Mouse (Mus musculus): Measurements from ENCODE around the gene Gm43064. TPM values are rescaled to one million over a fixed set of nuclear protein-coding genes. Genes with fewer than 3 reads are reported as not detected.
A peak's percentile ranks its signal among the peaks of the same experiment; 100 is the strongest.

Gene Gm43064
- not detected in 2 replicates for polyA plus RNA-seq (2015; fragmentation: Nextera tagmentation; extraction: Ambion mirVana)

DNA sequence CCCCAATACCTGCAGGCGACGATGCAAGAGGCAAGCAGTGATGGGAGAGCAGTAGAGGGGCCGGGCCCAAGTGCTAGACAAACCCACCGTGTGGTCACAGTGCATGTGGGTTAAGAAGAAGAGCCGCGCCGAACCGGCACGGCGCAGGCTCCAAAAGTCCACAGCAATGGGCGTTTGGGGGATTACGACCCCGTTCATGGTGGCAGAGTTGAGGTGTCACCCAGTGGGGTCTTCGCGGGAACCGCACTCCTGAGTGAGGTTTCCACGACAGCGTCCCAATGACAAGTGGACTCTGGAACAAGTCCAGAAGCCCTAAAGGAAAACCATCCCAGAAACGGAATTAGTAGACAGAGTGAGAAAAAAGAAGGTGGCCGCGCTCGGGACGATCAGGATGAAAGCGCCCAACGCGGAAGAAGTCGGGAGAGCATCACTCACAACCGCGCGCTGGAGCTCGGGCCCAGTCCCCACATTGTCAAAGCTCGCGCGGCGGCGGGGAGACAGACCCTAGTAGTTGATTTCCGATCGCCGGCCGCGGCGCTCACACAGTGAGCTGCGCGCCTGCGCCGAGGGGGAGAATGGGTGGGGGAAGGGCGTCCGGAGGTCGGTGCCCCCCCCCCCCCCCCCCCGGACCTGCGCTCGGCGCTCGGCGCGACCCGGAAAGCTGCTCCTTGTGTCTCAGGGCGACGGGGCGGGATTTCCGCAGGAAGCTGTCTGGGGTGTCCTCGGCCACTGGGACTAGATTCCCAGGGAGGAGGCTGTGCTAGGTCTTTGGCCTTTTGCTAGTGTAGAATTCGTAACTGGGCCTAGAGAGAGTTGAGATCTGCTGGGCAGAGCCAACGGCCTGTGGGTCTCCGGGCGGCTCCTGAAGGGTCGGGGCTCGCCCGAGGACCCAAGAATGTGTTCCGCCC, at the start of gene Gm43064, which contains the start of the genes Dclre1b and Ap4b1:
Gm43064 (plus strand) TSS at position 683 of the 908 bp plus-strand sequence.
Dclre1b (minus strand) TSS at position 554 of the 908 bp plus-strand sequence.
Ap4b1 (plus strand) TSS at position 630 of the 908 bp plus-strand sequence.
- peak; percentile 99 for ATAC-seq
- Histone ChIP-seq H3K9ac (peak within 1 kb of the TSS; percentile 80), H3K4me1 (peaks cover 17% of the 10 kb centered on the region), H3K27me3 (no peaks in the 10 kb centered on the region), H3K4me3 (peak within 1 kb of the TSS; percentile 83), H3K27ac (peak within 1 kb of the TSS; percentile 75), H3K36me3 (ENCODE audit: poor library complexity, severe bottlenecking) (peaks cover 25% of the 10 kb centered on the region), H3K9me3 (replicated peaks) (no peaks in the 10 kb centered on the region), H3K4me2 (peak within 1 kb of the TSS; percentile 85)
- under 1% methylated on average over 62 of the region's 70 CpGs for WGBS

DNA sequence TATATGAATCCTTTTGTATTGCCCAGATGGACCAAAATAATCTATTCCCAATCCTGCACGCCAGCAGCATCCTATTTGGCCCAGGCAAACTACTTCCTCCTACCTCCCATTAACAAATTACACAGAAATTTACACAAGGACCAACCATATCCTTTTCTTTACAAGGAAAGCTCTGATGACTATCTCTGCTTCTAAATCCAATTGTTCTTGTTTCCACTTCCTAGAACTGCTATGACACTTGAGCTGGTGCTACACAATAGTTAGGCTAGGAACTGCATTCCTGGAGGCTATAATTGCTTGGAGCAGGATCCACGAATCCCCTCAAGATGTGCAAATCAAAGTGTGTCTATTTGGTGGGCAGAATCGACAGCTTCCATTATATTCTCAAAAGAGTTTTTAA, 42.6 kb upstream of the Gm43064 start:
- Histone ChIP-seq H3K9ac (no peak overlapping the region), H3K27ac (no peak overlapping the region), H3K4me1 (no peaks in the 10 kb centered on the region), H3K4me3 (no peak overlapping the region), H3K4me2 (no peak overlapping the region), H3K9me3 (replicated peaks) (no peaks in the 10 kb centered on the region), H3K27me3 (no peaks in the 10 kb centered on the region), H3K36me3 (ENCODE audit: poor library complexity, severe bottlenecking) (peaks cover 33% of the 10 kb centered on the region)
- ATAC-seq = no peak
- WGBS = 72% methylated on average over 3 of the region's 3 CpGs

DNA sequence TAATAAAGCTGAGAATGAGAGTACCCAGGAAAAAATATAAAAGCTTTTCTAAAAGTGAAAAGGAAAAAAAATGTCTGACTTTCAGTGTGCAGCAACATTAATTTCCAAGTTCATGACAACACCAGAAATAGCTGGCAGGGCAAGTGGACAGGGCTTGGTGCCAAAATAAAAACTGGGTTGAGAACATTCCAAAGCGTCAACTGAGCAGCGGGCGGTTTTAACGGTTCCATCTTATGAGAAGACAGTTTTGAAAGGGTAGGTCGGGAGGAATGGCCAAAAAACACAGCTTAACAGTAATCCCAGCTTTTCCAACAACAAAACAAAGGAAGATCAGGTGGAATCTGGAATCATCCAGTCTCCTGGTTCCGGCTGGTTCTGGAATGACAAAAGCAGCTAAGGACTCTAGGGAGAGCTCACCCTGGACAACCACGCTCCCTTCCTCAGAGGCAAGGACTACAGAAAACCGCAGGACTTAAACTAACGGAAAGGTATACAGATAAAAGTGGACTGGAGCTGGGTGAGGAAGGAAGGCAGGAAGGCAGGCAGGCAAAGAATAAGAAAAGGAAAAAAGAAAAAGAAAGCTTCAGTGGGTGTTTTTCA, 37.7 kb upstream of the Gm43064 start:
- 71% methylated on average over 9 of the region's 9 CpGs for WGBS
- Histone ChIP-seq H3K4me1 (no peaks in the 10 kb centered on the region), H3K4me2 (no peak overlapping the region), H3K36me3 (ENCODE audit: poor library complexity, severe bottlenecking) (peaks cover 16% of the 10 kb centered on the region), H3K9ac (no peak overlapping the region), H3K4me3 (no peak overlapping the region), H3K27ac (no peak overlapping the region), H3K9me3 (replicated peaks) (no peaks in the 10 kb centered on the region), H3K27me3 (no peaks in the 10 kb centered on the region)
- ATAC-seq = no peak

DNA sequence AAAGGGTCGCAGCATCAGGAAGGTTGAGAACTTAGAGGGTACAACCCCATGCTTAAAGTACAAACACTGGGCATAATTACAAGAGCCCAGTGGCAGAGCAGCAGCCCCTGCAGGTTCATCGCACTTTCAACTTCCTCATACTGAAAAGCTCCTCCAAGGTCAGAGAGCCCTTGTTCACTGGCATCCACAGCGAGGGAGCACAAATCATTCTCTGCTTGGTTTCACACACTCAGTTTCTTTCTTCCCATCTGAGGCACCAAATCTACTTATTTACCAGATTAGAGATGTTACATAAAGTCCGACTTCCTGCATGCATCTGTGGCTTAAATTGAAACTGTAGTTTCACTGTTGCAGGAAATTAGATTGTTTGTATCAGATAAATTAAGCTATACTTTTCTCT, 36.5 kb upstream of the Gm43064 start:
- WGBS = 82% methylated on average over 4 of the region's 4 CpGs
- no peak for ATAC-seq
- no peaks in the 10 kb centered on the region for H3K9me3 ChIP-seq (replicated peaks)
- no peak overlapping the region for H3K9ac ChIP-seq
- H3K4me3 ChIP-seq = no peak overlapping the region
- no peaks in the 10 kb centered on the region; the same call in 1 of the 2 replicates for H3K4me1 ChIP-seq
- peaks cover 28% of the 10 kb centered on the region for H3K36me3 ChIP-seq (ENCODE audit: poor library complexity, severe bottlenecking)
- H3K27me3 ChIP-seq = no peaks in the 10 kb centered on the region
- no peak overlapping the region for H3K4me2 ChIP-seq
- H3K27ac ChIP-seq = no peak overlapping the region; the same call in 1 of the 2 replicates

DNA sequence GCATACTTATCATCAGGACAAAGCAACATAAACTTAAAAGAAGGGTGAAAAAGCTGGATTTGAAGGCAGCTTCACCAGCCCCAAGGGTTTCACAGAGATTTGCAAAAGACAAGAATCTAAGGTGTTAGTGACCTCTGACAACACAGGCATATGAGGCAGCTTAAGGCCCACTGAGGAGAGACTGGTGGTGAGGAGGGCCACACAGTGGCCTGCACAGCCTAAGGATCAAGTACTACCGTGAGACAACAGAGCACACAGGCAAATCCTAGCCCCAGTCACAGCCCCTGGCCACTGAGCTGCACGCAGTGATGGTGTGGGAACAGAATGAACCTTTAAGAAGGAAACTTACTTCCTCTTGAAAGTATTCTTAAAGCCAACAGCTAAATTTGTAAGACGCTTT, 35.9 kb upstream of the Gm43064 start:
- H3K36me3 ChIP-seq (ENCODE audit: poor library complexity, severe bottlenecking) = peaks cover 26% of the 10 kb centered on the region
- no peaks in the 10 kb centered on the region; the same call in 1 of the 2 replicates for H3K4me1 ChIP-seq
- H3K27ac ChIP-seq = no peak overlapping the region
- H3K4me3 ChIP-seq = no peak overlapping the region
- WGBS = 83% methylated on average over 3 of the region's 3 CpGs
- H3K9me3 ChIP-seq (replicated peaks) = no peaks in the 10 kb centered on the region
- ATAC-seq = no peak
- H3K9ac ChIP-seq = no peak overlapping the region
- H3K4me2 ChIP-seq = no peak overlapping the region
- no peaks in the 10 kb centered on the region for H3K27me3 ChIP-seq

DNA sequence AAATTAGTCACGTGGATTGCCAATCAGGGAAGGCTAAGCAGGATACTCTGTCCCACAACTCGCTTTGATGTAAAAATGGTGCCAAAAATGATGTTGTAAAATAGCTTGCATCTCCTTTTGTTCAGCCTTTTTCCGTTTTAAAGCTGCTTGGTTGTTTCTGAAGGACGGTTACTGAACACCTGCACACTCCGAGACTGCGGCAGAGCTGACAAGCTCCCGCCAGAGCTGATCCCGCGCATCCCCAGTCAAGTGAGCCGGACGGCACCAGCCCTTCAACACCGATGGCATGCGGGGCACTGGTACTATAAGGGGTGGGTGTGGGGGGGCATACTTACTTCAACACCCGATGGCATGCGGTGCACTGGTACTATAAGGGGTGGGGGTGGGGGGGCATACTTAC, 35.4 kb upstream of the Gm43064 start:
- H3K4me1 ChIP-seq = no peaks in the 10 kb centered on the region; the same call in 1 of the 2 replicates
- H3K36me3 ChIP-seq (ENCODE audit: poor library complexity, severe bottlenecking) = peaks cover 22% of the 10 kb centered on the region
- ATAC-seq = no peak
- WGBS = 81% methylated on average over 15 of the region's 15 CpGs
- no peak overlapping the region for H3K27ac ChIP-seq
- H3K9me3 ChIP-seq (replicated peaks) = no peaks in the 10 kb centered on the region
- no peak overlapping the region for H3K4me2 ChIP-seq
- no peak overlapping the region for H3K9ac ChIP-seq
- H3K27me3 ChIP-seq = no peaks in the 10 kb centered on the region
- no peak overlapping the region for H3K4me3 ChIP-seq

DNA sequence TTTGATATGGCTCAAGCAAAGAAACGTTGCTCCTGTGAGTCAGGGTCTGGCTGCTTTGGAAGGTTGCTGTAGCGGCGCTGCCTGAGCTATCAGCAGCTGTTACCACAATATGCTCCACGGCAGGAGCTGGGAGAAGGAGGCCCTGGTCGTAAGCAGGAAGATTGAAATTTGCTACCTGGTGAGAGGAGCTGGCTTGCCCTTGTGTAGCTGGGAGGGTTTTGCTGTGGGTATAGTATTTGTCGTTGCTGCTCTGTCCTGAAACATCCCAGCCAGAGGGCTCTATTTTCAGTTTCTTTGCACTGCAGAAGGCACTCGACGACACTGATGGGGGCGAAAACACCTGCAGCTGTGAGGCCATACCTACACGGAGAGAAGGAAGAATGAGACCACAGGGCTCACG, 31.4 kb upstream of the Gm43064 start:
- Histone ChIP-seq H3K4me2 (no peak overlapping the region), H3K9me3 (replicated peaks) (no peaks in the 10 kb centered on the region), H3K27me3 (no peaks in the 10 kb centered on the region), H3K36me3 (ENCODE audit: poor library complexity, severe bottlenecking) (peaks cover 22% of the 10 kb centered on the region), H3K9ac (no peak overlapping the region), H3K4me1 (peaks cover 14% of the 10 kb centered on the region; the same call in 1 of the 2 replicates), H3K27ac (no peak overlapping the region), H3K4me3 (no peak overlapping the region)
- no peak for ATAC-seq
- WGBS = 85% methylated on average over 11 of the region's 11 CpGs

DNA sequence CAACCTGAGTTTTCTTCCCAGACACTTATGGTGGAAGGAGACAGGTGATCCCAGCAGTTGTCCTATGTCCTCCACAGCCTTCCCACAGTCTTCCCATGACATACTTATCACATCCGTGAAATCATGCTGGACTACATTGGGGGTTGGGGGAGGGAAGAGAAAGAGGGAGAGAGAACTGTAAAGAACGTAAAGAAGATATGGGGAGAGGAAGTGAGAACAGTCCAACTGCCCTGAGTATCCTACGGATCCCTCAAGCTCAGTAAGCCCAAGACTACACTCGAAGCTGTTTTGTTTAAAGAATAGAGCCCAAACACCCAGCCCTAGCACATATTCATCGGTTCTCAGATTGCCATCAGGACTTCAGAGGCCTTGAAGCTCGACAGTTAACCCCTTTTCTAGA, 30.7 kb upstream of the Gm43064 start:
- H3K9me3 ChIP-seq (replicated peaks) = no peaks in the 10 kb centered on the region
- peaks cover 14% of the 10 kb centered on the region; the same call in 1 of the 2 replicates for H3K4me1 ChIP-seq
- H3K27me3 ChIP-seq = no peaks in the 10 kb centered on the region
- H3K36me3 ChIP-seq (ENCODE audit: poor library complexity, severe bottlenecking) = peaks cover 20% of the 10 kb centered on the region
- no peak overlapping the region for H3K4me3 ChIP-seq
- H3K27ac ChIP-seq = no peak overlapping the region
- ATAC-seq = no peak
- no peak overlapping the region for H3K4me2 ChIP-seq
- H3K9ac ChIP-seq = no peak overlapping the region
- 91% methylated on average over 6 of the region's 6 CpGs for WGBS

DNA sequence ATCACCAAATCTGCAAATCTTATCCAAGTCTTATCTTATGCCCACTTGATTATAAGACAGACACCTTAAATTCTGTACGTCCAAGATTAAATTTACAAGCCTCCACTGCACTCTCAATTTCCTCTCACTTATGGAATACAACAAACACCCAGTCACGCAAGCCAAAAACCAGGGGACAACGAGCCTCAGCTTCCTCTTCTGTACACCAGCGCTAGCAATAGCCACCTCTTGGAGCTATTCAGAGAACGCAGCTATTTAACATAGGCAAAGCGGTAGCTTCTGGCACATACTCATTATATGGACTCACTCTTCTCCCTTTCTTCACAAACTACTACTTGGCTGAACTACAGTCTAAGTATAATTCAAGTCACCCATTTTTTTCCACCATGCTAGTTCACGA, 30.2 kb upstream of the Gm43064 start:
- Histone ChIP-seq H3K27ac (no peak overlapping the region), H3K36me3 (ENCODE audit: poor library complexity, severe bottlenecking) (peaks cover 20% of the 10 kb centered on the region), H3K9ac (no peak overlapping the region), H3K4me1 (peaks cover 14% of the 10 kb centered on the region; the same call in 1 of the 2 replicates), H3K9me3 (replicated peaks) (no peaks in the 10 kb centered on the region), H3K4me2 (no peak overlapping the region), H3K4me3 (no peak overlapping the region), H3K27me3 (no peaks in the 10 kb centered on the region)
- ATAC-seq = no peak
- WGBS = 74% methylated on average over 7 of the region's 7 CpGs

DNA sequence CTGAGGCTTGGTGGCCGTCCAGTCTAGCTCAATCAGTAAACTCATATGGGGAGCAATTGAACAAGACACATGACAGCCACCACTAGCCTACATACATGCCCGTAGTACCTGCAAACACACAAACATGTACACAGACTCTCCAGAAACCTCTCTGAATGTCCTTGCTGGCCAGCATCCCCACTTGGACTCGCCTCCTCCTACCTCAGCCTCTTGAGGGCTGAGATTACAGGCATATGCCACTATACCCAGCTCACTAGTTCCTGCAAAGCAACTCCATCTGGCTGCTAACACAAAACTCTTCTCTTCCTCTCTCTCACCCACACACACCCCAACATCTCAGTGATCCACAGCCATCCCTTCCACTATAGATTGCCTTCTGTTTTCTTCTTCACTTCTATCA, 29.1 kb upstream of the Gm43064 start:
- WGBS = 91% methylated on average over 3 of the region's 3 CpGs
- Histone ChIP-seq H3K4me3 (no peak overlapping the region), H3K9me3 (replicated peaks) (no peaks in the 10 kb centered on the region), H3K36me3 (ENCODE audit: poor library complexity, severe bottlenecking) (peaks cover 19% of the 10 kb centered on the region), H3K4me2 (no peak overlapping the region), H3K9ac (no peak overlapping the region), H3K27me3 (no peaks in the 10 kb centered on the region), H3K4me1 (peaks cover 14% of the 10 kb centered on the region; the same call in 1 of the 2 replicates), H3K27ac (no peak overlapping the region)
- no peak for ATAC-seq

DNA sequence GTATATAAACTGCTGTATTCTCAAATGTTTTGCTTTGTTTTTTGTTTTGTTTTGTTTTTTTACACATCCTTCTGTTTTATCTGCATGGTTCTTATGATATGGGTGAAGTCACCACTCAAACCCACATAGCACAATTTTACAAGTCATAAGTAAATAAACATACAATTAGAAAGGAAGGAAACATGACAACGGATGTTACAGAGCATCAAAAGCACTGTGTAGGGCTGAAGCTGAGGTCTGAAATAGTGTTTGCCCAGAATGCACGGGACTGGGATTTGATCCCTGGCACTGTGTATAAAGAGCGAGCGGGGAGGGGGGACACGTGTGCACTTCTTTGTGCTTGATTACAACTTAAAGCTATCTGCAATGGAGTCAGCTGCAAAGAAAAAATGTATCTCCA, 28.6 kb upstream of the Gm43064 start:
- Histone ChIP-seq H3K9me3 (replicated peaks) (no peaks in the 10 kb centered on the region), H3K27ac (no peak overlapping the region), H3K9ac (no peak overlapping the region), H3K4me2 (no peak overlapping the region), H3K4me3 (no peak overlapping the region), H3K36me3 (ENCODE audit: poor library complexity, severe bottlenecking) (peaks cover 15% of the 10 kb centered on the region), H3K4me1 (peaks cover 14% of the 10 kb centered on the region; the same call in 1 of the 2 replicates), H3K27me3 (no peaks in the 10 kb centered on the region)
- no peak for ATAC-seq
- 85% methylated on average over 5 of the region's 5 CpGs for WGBS

Data from forebrain, embryonic 13.5 days (tissue).